Mouse (Mus musculus) lung, postnatal 0 days (tissue): ENCODE data around the gene Nhlh2.

ENCODE experiments used
- CTCF ChIP-seq: IDR thresholded peaks from 2 replicates; pipeline ENCODE4 v1.5.1; 2016; ENCODE audit warnings: antibody characterized with exemption, mild to moderate bottlenecking
- EP300 ChIP-seq: IDR thresholded peaks from 2 replicates; pipeline ENCODE4 v1.6.1; 2016; ENCODE audit warnings: antibody characterized with exemption, mild to moderate bottlenecking, control low read depth

DNA sequence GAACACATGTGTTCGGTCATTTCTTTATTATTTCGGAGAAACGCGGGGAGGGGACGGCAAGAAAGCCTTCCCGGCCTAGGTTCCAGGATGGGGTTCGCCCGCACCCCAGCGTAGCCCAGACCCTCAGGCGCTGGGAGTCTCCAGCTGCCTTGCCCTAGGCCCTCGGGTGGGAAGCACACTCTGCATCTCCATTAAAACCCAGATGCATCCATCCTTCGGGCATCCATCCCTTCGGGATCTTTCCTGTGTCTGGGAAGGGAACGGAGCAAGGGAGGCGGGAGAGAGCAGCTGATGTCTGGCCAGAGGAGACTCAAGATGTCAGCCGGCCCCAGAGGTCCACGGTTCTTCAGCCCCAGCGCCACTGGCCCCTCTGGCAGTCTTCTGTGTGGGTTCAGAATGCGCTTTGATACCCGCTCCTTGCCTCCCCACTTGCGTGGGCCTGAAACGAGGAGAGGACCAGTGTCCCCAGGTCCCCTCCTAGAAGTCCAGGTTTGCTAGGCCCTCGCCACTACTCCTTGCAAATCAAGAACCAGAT, 2.3 kb downstream of the Nhlh2 start:
- TF ChIP-seq CTCF (no peak), EP300 (no peak)
